In the genomic region with DNA sequence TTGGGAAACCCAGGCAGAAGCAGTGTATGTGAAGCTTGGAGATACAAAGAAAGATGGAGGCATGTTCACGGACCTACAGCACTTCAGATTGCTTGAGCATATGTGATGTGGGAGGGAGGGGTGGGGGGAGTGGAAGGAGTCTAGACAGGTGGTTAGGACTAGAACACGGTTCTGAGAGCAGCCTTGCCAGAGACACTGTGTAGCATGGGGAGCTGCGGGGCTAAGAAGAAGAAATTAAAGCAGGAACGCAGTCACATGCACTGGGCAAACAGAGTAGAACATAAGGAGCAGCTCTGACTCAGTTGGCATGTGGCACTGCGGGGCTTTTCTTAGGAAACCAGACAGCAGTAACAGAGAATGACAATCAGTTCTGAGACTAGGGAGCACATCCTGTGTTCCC, we compare ENCODE assay signal across 11 mouse cellular contexts. TPM values are rescaled to one million over a fixed set of nuclear protein-coding genes. Genes with fewer than 3 reads are reported as not detected.
DNase-seq lines count a peak whose midpoint lies in the region; ATAC-seq lines count a peak whose summit lies in the region.
"Had no signal": no experiment of that assay in that cellular context is flagged by ENCODE, and none has a peak within 500 bp of the region (broad histone marks: within the 10 kb centered on the region; RNA-seq: fewer than 3 reads in every experiment).

No protein-coding gene starts in this region.

- no peaks in the 10 kb centered on the region for H3K4me1 ChIP-seq in intestine, embryonic 16.5 days (ENCODE audit: control insufficient read depth, insufficient read depth, low read length)
- 0 out of 2 replicates have a peak, but pooled peaks cover 10% of the 10 kb centered on the region for H3K4me1 ChIP-seq in hindbrain, embryonic 12.5 days

- intact Hi-C loops in left cerebral cortex, postnatal 36 days (cut with DNase I): loop anchor here (1.0 to 5.0 kb wide), 2 partner anchors 14 to 39 kb away; a partner anchor contains a TSS

- H3K9ac ChIP-seq in intestine, embryonic 16.5 days (ENCODE audit: low read depth, low read length): no peak overlapping the region
- H3K9ac ChIP-seq in hindbrain, embryonic 12.5 days: no peak overlapping the region
- H3K9ac ChIP-seq: liver, embryonic 14.5 days had no signal

- no peaks in the 10 kb centered on the region for H3K9me3 ChIP-seq in intestine, embryonic 16.5 days (ENCODE audit: control insufficient read depth, low read length)
- no peaks in the 10 kb centered on the region for H3K9me3 ChIP-seq in hindbrain, embryonic 12.5 days (replicated peaks)

- H3K4me3 ChIP-seq in intestine, embryonic 16.5 days (ENCODE audit: low read length): no peak overlapping the region
- H3K4me3 ChIP-seq in hindbrain, embryonic 12.5 days: no peak overlapping the region

- H3K27me3 ChIP-seq in intestine, embryonic 16.5 days (replicated peaks; ENCODE audit: control insufficient read depth, insufficient read depth, low read length): no peaks in the 10 kb centered on the region
- no peaks in the 10 kb centered on the region for H3K27me3 ChIP-seq in hindbrain, embryonic 12.5 days
- H3K27me3 ChIP-seq: CH12.LX had no signal

- no peaks in the 10 kb centered on the region for H3K36me3 ChIP-seq in intestine, embryonic 16.5 days (ENCODE audit: control insufficient read depth, insufficient read depth, low read length)
- no peaks in the 10 kb centered on the region for H3K36me3 ChIP-seq in hindbrain, embryonic 12.5 days

- ATAC-seq in intestine, embryonic 16.5 days: no peak
- no peak for ATAC-seq in hindbrain, embryonic 12.5 days (ENCODE audit: low FRiP score)

- 89% methylated on average over 5 of the region's 5 CpGs for WGBS in intestine, embryonic 16.5 days
- 90% methylated on average over 5 of the region's 5 CpGs for WGBS in hindbrain, embryonic 12.5 days

- peak; percentile 52 to 60 for DNase-seq in cerebellum, adult 18-20 months
- peak; percentile 58 to 68 for DNase-seq in cerebellum, postnatal 25 days
- DNase-seq in layer of hippocampus, adult 18-20 months (ENCODE audit: low spot score in 2 of 2): peak; percentile 67 to 89
- peak; percentile 77 to 84 for DNase-seq in left cerebral cortex, postnatal 36 days (ENCODE audit: low spot score in 2 of 2)
- no peak for DNase-seq in spleen, postnatal 14 days (ENCODE audit: low spot score in 2 of 2)
- no peak for DNase-seq in spleen, adult 18-20 months
- DNase-seq: adrenal gland, postnatal 25 days had no signal

- no peak overlapping the region for H3K4me2 ChIP-seq in intestine, embryonic 16.5 days (ENCODE audit: low read depth, low read length)
- H3K4me2 ChIP-seq in hindbrain, embryonic 12.5 days (replicated peaks): no peak overlapping the region

- H3K27ac ChIP-seq in intestine, embryonic 16.5 days (ENCODE audit: low read length): no peak overlapping the region
- H3K27ac ChIP-seq in hindbrain, embryonic 12.5 days: no peak overlapping the region
- H3K27ac ChIP-seq: liver, embryonic 14.5 days had no signal

RNA-seq across cellular contexts. Expression of a gene that starts 40.4 kb away (rescaled TPM):
- 100 to 1,000 TPM; 710 to 754 TPM for total RNA-seq in layer of hippocampus, adult 18-20 months (2021)
- total RNA-seq in left cerebral cortex, postnatal 36 days (2021): 100 to 1,000 TPM; 479 to 544 TPM
- 8.7 and 9.5 TPM in 2 replicates for polyA plus RNA-seq in intestine, embryonic 16.5 days (2015; fragmentation: Nextera tagmentation; extraction: Ambion mirVana)
- polyA plus RNA-seq in hindbrain, embryonic 12.5 days (2016; fragmentation: Nextera tagmentation; extraction: Ambion mirVana): 115 and 119 TPM in 2 replicates
- total RNA-seq: CH12.LX had no signal

Comparison
In these comparisons a context has a peak if more than half of its experiments do, and no peak if none do; other contexts are left out.
1. DNase-seq: peak in cerebellum, adult 18-20 months (2 of 2), cerebellum, postnatal 25 days (2 of 2), layer of hippocampus, adult 18-20 months (2 of 2) and left cerebral cortex, postnatal 36 days (2 of 2); none in spleen, postnatal 14 days (0 of 2) and spleen, adult 18-20 months (0 of 2).